Mouse (Mus musculus) liver, adult 2 months (tissue): Measurements from ENCODE around the gene Slc26a10. TPM values are rescaled to one million over a fixed set of nuclear protein-coding genes. Genes with fewer than 3 reads are reported as not detected.
A peak's percentile ranks its signal among the peaks of the same experiment; 100 is the strongest.

ENCODE experiments used
- DNase-seq: peaks from one replicate; pipeline ENCODE4 v3.0.0-alpha.2; 2011; ENCODE audit warnings: low read depth, low spot score; ENCODE audit errors: extremely low read depth
- H3K27ac ChIP-seq: fragments of 200-500 bp; replicated peaks from 2 replicates; pipeline ENCODE4 v1.5.1; 2012; ENCODE audit warnings: low read depth, mild to moderate bottlenecking, control low read depth, inconsistent platforms, low read length; ENCODE audit not compliant: insufficient read depth
- H3K27me3 ChIP-seq: fragments of 200-500 bp; 2 replicates; pipeline ENCODE4 v1.6.1; 2012; ENCODE audit warnings: mild to moderate bottlenecking, moderate library complexity, low read length, inconsistent platforms; ENCODE audit not compliant: control insufficient read depth, insufficient read depth
- H3K36me3 ChIP-seq: fragments of 200-500 bp; 2 replicates; pipeline ENCODE4 v1.6.1; 2012; ENCODE audit warnings: low read length, inconsistent platforms; ENCODE audit not compliant: control insufficient read depth, insufficient read depth
- H3K4me1 ChIP-seq: fragments of 200-500 bp; 2 replicates; pipeline ENCODE4 v1.6.1; 2011; ENCODE audit warnings: low read length; ENCODE audit not compliant: control insufficient read depth, insufficient read depth
- H3K4me3 ChIP-seq: fragments of 200-500 bp; 2 replicates; pipeline ENCODE4 v1.5.1; 2011; ENCODE audit warnings: low read depth, mild to moderate bottlenecking, control low read depth, low read length, moderate library complexity; ENCODE audit not compliant: insufficient read depth
- H3K79me2 ChIP-seq: fragments of 200-500 bp; 2 replicates; pipeline ENCODE4 v1.6.1; 2012; ENCODE audit warnings: inconsistent platforms, mild to moderate bottlenecking, low read length, moderate library complexity; ENCODE audit not compliant: control insufficient read depth, insufficient read depth
- H3K9ac ChIP-seq: fragments of 200-500 bp; 2 replicates; pipeline ENCODE4 v1.6.1; 2012; ENCODE audit warnings: low read depth, mild to moderate bottlenecking, control low read depth, inconsistent platforms, low read length
- CTCF ChIP-seq: fragments of 200-500 bp; IDR thresholded peaks from 2 replicates; pipeline ENCODE4 v1.5.1; 2011; ENCODE audit warnings: low read depth, low read length, control low read depth
- POLR2A ChIP-seq: fragments of 200-500 bp; IDR thresholded peaks from 2 replicates; pipeline ENCODE4 v1.6.1; 2011; ENCODE audit warnings: low read length, control low read depth; ENCODE audit not compliant: insufficient read depth; ENCODE audit errors: extremely low read depth
- WGBS: fragments of 180-500 bp; shearing (Covaris S2); methylation state at CpG from one replicate; pipeline ENCODE4 v1.1.7; 2018; 5-methylcytosine and 5-hydroxymethylcytosine counted together
- polyA plus RNA-seq: library from polyadenylated mRNA; depleted of rRNA; stranded (reverse); fragments of >200 nt; gene quantifications from 2 replicates; pipeline ENCODE4 v1.2.3, GENCODE M21; 2012
- total RNA-seq: library from RNA; depleted of rRNA; stranded (reverse); fragments of >200 nt; gene quantifications from 2 replicates; pipeline ENCODE4 v1.2.3, GENCODE M21; 2014

Slc26a10 gene
- total and polyA plus RNA-seq, 2 experiments = 3.1 to 4.1 TPM

DNA sequence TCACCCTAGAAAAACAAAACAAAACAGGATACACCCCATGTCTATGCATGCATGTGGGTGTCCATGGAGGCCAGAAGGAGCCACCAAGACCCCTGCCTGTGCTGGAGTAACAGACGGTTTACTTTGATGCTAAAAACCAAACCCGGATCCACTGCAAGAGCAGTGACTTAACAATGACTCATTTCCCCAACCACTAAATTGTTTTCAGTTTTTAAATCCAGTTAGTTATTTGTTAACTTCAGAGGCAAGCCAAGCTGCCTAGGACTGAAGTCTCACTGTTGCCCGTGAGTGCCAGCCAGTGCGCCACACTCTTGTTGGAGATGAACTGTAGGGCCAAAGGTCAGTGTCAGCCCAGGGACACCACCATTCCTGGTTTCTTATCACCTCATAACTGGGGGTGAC, 30.0 kb downstream of the Slc26a10 start:
- Histone ChIP-seq H3K9ac (peak overlapping the region; percentile 24; the same call in 1 of the 2 replicates), H3K27me3 (no peaks in the 10 kb centered on the region), H3K27ac (peak overlapping the region; percentile 93), H3K4me1 (peaks cover 17% of the 10 kb centered on the region), H3K4me3 (peak overlapping the region; percentile 27), H3K79me2 (no peaks in the 10 kb centered on the region), H3K36me3 (no peaks in the 10 kb centered on the region)
- peak; percentile 98 for DNase-seq
- TF ChIP-seq POLR2A (no peak), CTCF (no peak)
- WGBS = 13% methylated on average over 4 of the region's 4 CpGs

DNA sequence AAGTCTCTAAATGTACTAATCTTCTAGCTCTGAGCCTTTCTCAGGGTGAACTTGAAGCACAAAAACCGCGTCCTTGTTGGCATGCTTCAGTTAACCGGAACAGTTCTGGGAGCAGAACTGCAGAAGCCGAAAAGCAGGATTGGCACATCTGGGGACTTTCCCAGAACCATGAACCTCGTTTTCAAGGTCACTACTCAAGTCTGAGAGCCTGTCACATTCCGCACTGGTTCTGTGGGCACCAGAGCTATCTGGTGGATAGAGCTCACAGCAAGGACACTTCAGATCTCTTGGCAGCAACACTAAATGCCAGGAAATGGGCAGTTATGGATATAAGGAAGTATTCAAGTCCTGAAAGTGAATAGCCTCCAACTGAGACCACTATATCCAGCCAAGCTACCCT, 33.3 kb downstream of the Slc26a10 start:
- peaks cover 13% of the 10 kb centered on the region for H3K4me1 ChIP-seq
- no peak overlapping the region for H3K9ac ChIP-seq
- no peaks in the 10 kb centered on the region for H3K27me3 ChIP-seq
- H3K27ac ChIP-seq = peak overlapping the region; percentile 33
- WGBS = 23% methylated on average over 6 of the region's 6 CpGs
- H3K4me3 ChIP-seq = no peak overlapping the region
- no peak for TF ChIP-seq CTCF
- TF ChIP-seq POLR2A = no peak
- H3K79me2 ChIP-seq = no peaks in the 10 kb centered on the region; the same call in 1 of the 2 replicates
- DNase-seq = peak; percentile 68
- no peaks in the 10 kb centered on the region for H3K36me3 ChIP-seq

DNA sequence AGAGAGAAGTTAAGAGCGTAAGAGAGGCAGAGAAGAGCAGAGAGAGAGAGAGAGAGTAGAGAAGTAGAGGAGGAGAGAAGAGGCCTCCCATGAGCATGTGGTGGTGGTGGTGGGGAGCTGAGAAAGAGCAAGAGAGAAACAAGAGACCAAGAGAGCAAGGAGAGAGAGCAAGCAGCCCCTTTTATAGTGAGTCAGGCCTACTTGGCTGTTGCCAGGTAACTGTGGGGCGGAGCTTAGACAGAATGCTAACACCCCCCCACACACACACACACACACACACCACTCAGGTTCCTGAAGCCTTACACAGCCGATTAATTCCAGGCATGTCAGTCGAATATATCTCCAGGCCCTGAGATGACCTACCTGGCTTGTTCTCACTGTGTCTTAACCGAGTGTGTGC, 35.1 kb downstream of the Slc26a10 start:
- no peaks in the 10 kb centered on the region for H3K27me3 ChIP-seq

DNA sequence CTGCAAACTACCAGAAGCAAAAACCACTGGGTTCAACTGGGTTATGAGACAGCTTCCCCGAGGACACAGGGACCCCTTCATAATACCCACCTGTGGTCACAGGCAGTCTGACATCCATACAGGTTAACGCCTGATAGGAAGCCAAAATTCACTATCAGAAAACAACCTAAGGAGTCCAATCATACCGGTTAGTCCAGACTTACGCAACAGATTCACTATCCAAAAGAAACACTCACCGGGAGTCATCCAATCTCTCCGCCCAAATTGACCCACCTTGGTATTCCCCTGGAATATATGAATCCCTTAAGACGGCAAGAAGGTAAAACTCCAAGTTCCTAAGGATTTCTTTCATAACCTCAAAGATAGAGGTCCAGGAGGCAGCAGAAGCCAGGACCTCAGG, 35.9 kb downstream of the Slc26a10 start:
- Histone ChIP-seq H3K4me1 (peaks cover 7% of the 10 kb centered on the region), H3K27me3 (no peaks in the 10 kb centered on the region), H3K9ac (no peak overlapping the region), H3K4me3 (no peak overlapping the region), H3K79me2 (no peaks in the 10 kb centered on the region; the same call in 1 of the 2 replicates), H3K36me3 (no peaks in the 10 kb centered on the region), H3K27ac (peak overlapping the region; percentile 7; the same call in 1 of the 2 replicates)
- peak; percentile 80 for DNase-seq
- TF ChIP-seq POLR2A (no peak), CTCF (no peak)
- WGBS = 40% methylated on average over 7 of the region's 7 CpGs

More for the DNA sequence above, 35.1 kb downstream of the Slc26a10 start:
- H3K79me2 ChIP-seq = no peaks in the 10 kb centered on the region; the same call in 1 of the 2 replicates
- no peaks in the 10 kb centered on the region for H3K36me3 ChIP-seq
- H3K4me1 ChIP-seq = peaks cover 13% of the 10 kb centered on the region
- TF ChIP-seq POLR2A (no peak), CTCF (no peak)
- WGBS = 82% methylated on average over 5 of the region's 5 CpGs
- no peak for DNase-seq
- no peak overlapping the region for H3K4me3 ChIP-seq
- no peak overlapping the region for H3K27ac ChIP-seq
- H3K9ac ChIP-seq = no peak overlapping the region

- no peak for DNase-seq
- TF ChIP-seq CTCF (no peak), POLR2A (no peak)
- H3K27ac ChIP-seq = no peak overlapping the region
- 93% methylated on average over 8 of the region's 8 CpGs for whole genome bisulfite sequencing
- H3K36me3 ChIP-seq = no peaks in the 10 kb centered on the region
- H3K27me3 ChIP-seq = no peaks in the 10 kb centered on the region
- no peak overlapping the region for H3K4me3 ChIP-seq
- no peaks in the 10 kb centered on the region; the same call in 1 of the 2 replicates for H3K79me2 ChIP-seq
- no peak overlapping the region for H3K9ac ChIP-seq
- peaks cover 9% of the 10 kb centered on the region for H3K4me1 ChIP-seq
These were observed 37.2 kb downstream of the Slc26a10 start for GRCm38 (mm10) chr10:127143228-127143627.

- H3K4me3 ChIP-seq = no peak overlapping the region
- peaks cover 8% of the 10 kb centered on the region for H3K4me1 ChIP-seq
- H3K27me3 ChIP-seq = no peaks in the 10 kb centered on the region
- TF ChIP-seq POLR2A (no peak), CTCF (no peak)
- no peak overlapping the region for H3K9ac ChIP-seq
- H3K27ac ChIP-seq = no peak overlapping the region
- 76% methylated on average over 8 of the region's 8 CpGs for WGBS
- no peaks in the 10 kb centered on the region; the same call in 1 of the 2 replicates for H3K79me2 ChIP-seq
- DNase-seq = no peak
- H3K36me3 ChIP-seq = no peaks in the 10 kb centered on the region
These were observed 38.9 kb downstream of the Slc26a10 start for GRCm38 (mm10) chr10:127141500-127141899.
